Mouse (Mus musculus) frontal cortex, postnatal 14 days (tissue): ENCODE measurements at regions not wholly inside any gene's neighbourhood (a gene's known extent, or its start where the extent isn't known, plus 50 kb on each side); places are given as distances from the start of the nearest gene placed in this dataset.

Experiments used
- DNase-seq, 2 experiments: peaks; one replicate each; pipeline ENCODE4 v3.0.0; 2022; ENCODE audit warnings: low spot score in 2 of 2

DNA sequence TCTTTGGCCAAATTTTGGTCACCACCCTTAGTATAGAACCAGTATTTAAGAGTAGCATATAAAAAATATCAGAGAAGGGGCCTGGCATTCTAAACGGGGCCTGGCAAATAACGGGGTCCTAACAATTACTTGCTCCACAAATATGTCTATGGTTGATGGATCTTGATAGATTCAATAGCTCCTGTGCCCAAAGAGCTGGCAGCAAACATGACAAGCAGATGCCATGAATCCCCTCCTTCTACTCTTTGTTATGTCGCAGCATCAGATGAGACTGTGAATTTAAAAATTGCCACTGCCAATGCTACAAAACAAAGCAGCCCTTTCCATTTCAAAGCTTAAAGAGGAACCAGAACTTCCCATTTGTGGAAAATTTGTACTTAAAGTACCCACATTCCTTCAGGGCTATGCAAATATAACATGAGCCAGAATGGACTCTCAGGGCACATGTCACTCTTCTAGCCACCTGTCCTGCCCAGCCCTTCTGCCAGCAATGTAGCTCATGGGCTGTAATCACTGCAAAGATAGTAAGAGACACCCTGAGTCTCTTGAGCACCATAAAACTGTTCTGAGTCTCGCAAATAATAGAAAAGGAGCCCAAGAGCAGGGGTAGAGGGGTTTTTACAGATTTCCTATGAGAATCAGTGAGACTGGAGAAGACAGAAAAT, 342.4 kb upstream of the Kirrel3 start:
- DNase-seq, result no peak

DNA sequence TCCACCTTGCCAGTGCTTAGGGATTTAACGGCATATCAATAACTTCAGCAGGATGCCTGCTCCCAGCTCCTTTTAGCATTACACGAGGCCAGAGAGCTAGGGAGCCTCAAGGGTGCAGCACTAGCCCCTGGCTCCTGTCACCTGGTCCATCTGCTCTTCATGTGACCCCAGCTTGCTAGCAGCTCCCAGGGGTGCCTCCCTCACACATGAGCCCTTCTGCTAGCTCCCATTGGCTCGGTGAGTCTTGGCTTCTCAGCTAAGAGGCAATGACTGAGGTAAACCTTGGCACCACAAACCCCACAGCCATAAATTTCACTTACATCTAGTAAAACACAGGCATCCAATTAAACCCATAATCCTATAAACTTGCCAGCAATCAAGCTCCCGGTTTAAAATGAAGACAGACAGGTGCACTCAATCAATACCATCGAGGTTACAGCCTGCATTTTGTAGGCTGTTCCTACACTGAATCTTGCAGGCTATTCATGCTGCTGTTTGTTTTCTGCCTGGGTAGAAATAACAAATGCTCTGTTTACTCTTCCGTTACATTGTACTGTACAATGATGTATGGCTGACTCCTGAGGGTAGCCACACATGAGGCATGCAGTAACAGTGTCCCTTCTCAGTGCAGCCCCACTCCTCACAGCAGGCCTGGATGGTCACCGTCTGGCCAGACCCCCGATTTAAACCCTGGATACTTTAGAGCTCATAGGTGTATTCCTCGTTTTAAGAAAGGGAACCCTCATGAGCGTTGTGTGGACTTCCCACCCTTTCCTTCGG, 330.3 kb upstream of the Kirrel3 start:
- DNase-seq, result no peak

DNA sequence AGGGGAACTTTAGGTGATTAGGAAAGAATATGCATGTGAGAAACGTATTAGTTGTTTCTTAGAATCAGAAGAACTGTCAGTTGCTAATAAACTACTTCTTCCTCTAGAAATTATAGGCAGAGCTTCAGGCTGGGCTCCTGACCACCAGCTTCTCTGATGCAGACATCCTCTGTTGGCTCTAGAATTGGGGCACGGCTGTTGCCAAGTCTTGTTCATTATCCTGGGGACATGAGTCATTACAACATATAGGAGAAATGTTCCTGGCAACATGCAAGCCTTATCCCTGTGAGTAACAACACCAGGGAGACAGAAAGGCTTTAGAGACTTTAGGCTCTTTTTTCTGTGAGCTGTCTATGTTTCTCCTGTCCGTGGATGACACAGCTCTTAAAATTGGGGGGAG, 329.1 kb upstream of the Kirrel3 start:
- DNase-seq, result peak; percentile 11 to 16

DNA sequence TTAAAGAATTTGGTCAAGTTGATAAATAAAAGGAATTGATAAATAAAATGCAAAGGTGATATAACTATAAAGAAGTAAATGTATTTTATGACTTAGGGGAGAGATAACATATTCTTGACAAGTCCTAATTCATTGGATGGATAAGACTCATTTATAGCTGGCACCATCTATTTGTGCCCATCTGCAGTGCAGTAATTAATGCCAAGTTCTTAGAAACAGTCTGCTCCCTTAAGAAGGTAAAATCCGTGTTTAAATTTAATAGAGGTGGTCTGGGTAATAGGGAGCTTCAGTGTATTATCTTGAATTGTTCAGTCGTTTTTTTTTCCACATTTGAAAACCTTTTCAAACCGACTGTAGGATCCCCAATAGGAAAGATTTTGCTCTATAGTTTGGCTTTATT, 324.6 kb upstream of the Kirrel3 start:
- DNase-seq, result no peak

GRCm38 (mm10) chr9:34186314-34186713, 299.4 kb upstream of the Kirrel3 start:
- DNase-seq, result no peak

GRCm38 (mm10) chr9:34192542-34192941, 293.2 kb upstream of the Kirrel3 start:
- no peak for DNase-seq

- DNase-seq, result no peak
Observed at GRCm38 (mm10) chr9:34202122-34202941, 283.4 kb upstream of the Kirrel3 start.

GRCm38 (mm10) chr9:34202942-34203551, 282.6 kb upstream of the Kirrel3 start:
- no peak for DNase-seq

GRCm38 (mm10) chr9:34203624-34204365, 281.9 kb upstream of the Kirrel3 start:
- no peak for DNase-seq

DNA sequence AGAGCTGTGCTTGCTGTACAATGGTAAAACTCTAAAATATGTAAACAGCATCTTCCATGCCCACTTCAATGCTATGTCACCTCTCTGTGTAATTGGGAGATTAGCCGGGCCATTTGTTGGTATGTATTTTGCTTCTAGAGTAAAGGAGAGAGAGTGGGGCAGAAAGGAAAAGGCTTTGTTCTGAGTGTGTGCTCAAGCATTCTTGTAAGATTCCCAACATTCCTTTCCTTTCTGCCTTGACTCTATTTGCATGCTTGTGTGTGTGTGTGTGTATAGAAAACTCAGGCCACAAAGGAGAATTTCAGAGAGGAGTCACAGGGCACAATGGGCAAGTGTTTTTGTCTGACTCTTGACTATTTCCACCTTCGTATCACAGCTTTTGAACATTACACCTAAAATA, 281.2 kb upstream of the Kirrel3 start:
- no peak for DNase-seq

DNA sequence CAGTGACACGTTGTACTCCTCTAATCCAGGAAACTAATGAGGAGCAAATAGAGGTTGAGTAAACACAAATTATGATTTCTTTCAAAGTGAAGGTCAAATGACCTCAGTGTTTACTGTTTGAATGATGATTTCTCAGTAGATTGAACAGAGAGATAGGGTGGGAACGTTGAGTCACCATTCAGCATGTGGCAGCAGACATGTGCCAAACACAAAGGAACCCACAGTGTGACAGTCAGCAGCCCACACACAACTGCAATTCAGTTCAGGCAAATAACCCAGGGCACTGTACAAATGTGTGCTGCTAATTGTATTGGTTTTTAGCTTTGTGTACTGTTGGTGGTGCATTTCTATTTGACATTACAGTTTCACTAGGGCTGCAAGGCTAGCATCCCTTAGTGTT, 254.1 kb upstream of the Kirrel3 start:
- no peak for DNase-seq

GRCm38 (mm10) chr9:34234734-34235133, 251.0 kb upstream of the Kirrel3 start:
- DNase-seq, result no peak

GRCm38 (mm10) chr9:34239531-34239930, 246.2 kb upstream of the Kirrel3 start:
- no peak for DNase-seq

GRCm38 (mm10) chr9:34243674-34244073, 242.0 kb upstream of the Kirrel3 start:
- DNase-seq, result no peak

DNA sequence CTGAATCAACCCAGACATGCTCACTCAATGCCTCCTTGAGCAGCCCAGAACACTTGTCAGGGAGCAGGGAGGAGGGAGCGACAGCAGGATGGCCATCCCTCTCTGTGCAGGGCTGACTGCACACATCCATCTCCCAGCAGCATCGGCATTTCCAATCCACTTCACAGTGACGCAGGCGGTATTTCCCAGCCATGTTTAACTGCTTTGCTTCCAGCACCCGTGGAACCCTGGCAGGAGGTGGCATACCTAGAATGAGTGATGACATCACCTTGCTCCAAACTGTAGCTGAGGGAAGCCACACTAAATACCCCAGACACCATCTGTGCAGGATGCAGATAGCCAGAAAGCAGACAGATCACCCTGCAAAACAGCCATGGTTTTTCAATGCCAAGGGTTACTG, 241.1 kb upstream of the Kirrel3 start:
- DNase-seq, result no peak

GRCm38 (mm10) chr9:34252796-34253195, 232.9 kb upstream of the Kirrel3 start:
- DNase-seq, result no peak

- no peak for DNase-seq
Observed at GRCm38 (mm10) chr9:34258492-34258891, 227.2 kb upstream of the Kirrel3 start.

DNA sequence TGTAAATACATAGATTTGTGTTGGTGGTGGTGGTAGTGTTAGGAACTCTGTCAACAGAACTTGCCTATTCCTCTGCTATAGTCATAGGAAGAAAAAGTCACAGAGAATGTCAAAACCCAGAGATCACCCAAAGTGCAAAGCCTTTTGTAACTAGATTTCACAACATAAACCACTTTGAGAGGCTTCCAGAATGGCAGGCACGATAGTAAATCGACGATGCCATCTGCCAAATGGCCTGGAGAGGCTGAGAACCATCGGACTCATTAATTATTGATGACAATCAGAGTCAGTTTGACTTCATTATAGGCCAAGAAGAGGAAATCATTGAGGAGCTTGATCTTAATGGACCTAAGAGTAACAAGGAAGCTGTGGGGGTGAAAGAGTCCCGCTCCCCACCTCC, 207.6 kb upstream of the Kirrel3 start:
- DNase-seq, result no peak

DNA sequence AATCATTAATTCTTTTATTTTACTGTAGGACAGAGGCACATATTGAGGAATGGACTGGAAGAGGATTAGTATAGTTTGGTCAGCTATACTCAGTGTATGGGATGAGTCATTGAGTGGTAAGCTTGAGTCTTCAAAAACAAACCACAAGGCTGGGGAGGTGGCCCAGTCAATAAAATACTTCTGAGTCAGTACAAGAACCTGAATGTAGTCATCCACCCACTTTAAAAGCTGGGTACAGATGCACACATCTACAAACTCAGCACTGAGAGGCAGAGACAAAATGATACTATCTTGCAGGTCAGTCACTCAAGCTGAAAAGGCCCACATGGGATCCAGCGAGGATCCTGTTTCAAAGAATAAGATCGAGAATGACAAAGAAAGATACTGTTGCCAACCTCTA, 206.3 kb upstream of the Kirrel3 start:
- DNase-seq, result no peak

- no peak for DNase-seq
Observed at GRCm38 (mm10) chr9:34279906-34280305, 205.8 kb upstream of the Kirrel3 start.
